Mouse (Mus musculus): ENCODE data around the gene Kif3b.

- TF ChIP-seq FLI1 (IDR thresholded peaks at IDR 0.05; ENCODE audit: low read length) (no peak), GATA1 (IDR thresholded peaks at IDR 0.05; ENCODE audit: borderline replicate concordance, low read length) (no peak)
Observed at GRCm38 (mm10) chr2:153332981-153333380, 41.8 kb downstream of the Kif3b start.
